Mouse (Mus musculus) neural tube, embryonic 12.5 days (tissue): ENCODE measurements around the gene Uts2. TPM values are rescaled to one million over a fixed set of nuclear protein-coding genes. Genes with fewer than 3 reads are reported as not detected.

Experiments used
- ATAC-seq: fragments of 200-750 bp; cut with Nextera tagmentation; 2 replicates; pipeline ENCODE4 v1.8.0; 2017; ENCODE audit warnings: low read depth, mild to moderate bottlenecking, moderate TSS enrichment, moderate library complexity; ENCODE audit not compliant: low FRiP score
- H3K27ac ChIP-seq: fragments of 300-500 bp; sonication (generic); 2 replicates; pipeline ENCODE4 v1.5.1; 2016
- H3K27me3 ChIP-seq: fragments of 300-500 bp; sonication (generic); replicated peaks from 2 replicates; pipeline ENCODE4 v1.6.1; 2016; ENCODE audit warnings: mild to moderate bottlenecking
- H3K36me3 ChIP-seq: fragments of 300-500 bp; sonication (generic); 2 replicates; pipeline ENCODE4 v1.6.1; 2016; ENCODE audit warnings: mild to moderate bottlenecking
- H3K4me1 ChIP-seq: fragments of 300-500 bp; sonication (generic); 2 replicates; pipeline ENCODE4 v1.6.1; 2016
- H3K4me2 ChIP-seq: fragments of 300-500 bp; sonication (generic); replicated peaks from 2 replicates; pipeline ENCODE4 v1.6.1; 2016; ENCODE audit warnings: mild to moderate bottlenecking
- H3K4me3 ChIP-seq: fragments of 300-500 bp; sonication (generic); 2 replicates; pipeline ENCODE4 v1.5.1; 2016
- H3K9ac ChIP-seq: fragments of 300-500 bp; sonication (generic); 2 replicates; pipeline ENCODE4 v1.6.1; 2016; ENCODE audit warnings: mild to moderate bottlenecking
- H3K9me3 ChIP-seq: fragments of 300-500 bp; sonication (generic); 2 replicates; pipeline ENCODE4 v1.6.1; 2016; ENCODE audit warnings: mild to moderate bottlenecking
- WGBS: fragments of 180-500 bp; shearing (Covaris S2); methylation state at CpG from one replicate; pipeline ENCODE4 v1.1.7; 2016; 5-methylcytosine and 5-hydroxymethylcytosine counted together
- polyA plus RNA-seq: library from polyadenylated mRNA; unstranded; fragments of >200 nt; fragmentation: Nextera tagmentation; extraction: Ambion mirVana; gene quantifications from 2 replicates; pipeline ENCODE4 v1.2.1, GENCODE M21; 2016

Uts2 gene
- polyA plus RNA-seq, 1 experiment from 2014 or later = 1.5 TPM

GRCm38 (mm10) chr4:151024152-151024551, 27.3 kb downstream of the Uts2 start:
- 93% methylated on average over 9 of the region's 9 CpGs for WGBS
- Histone ChIP-seq H3K9ac (no peak overlapping the region), H3K27me3 (no peaks in the 10 kb centered on the region), H3K4me1 (no peaks in the 10 kb centered on the region), H3K4me3 (no peak overlapping the region), H3K4me2 (no peak overlapping the region), H3K27ac (no peak overlapping the region), H3K9me3 (no peaks in the 10 kb centered on the region), H3K36me3 (peaks cover 6% of the 10 kb centered on the region; the same call in 1 of the 2 replicates)
- ATAC-seq = no peak

- no peaks in the 10 kb centered on the region for H3K9me3 ChIP-seq
- no peak overlapping the region for H3K27ac ChIP-seq
- H3K27me3 ChIP-seq = no peaks in the 10 kb centered on the region
- H3K4me1 ChIP-seq = no peaks in the 10 kb centered on the region
- H3K9ac ChIP-seq = no peak overlapping the region
- WGBS = 49% methylated on average over 6 of the region's 6 CpGs
- no peak overlapping the region for H3K4me2 ChIP-seq
- peaks cover 6% of the 10 kb centered on the region; the same call in 1 of the 2 replicates for H3K36me3 ChIP-seq
- no peak for ATAC-seq
- no peak overlapping the region for H3K4me3 ChIP-seq
These were observed 30.1 kb downstream of the Uts2 start for GRCm38 (mm10) chr4:151027001-151027400.

- H3K9me3 ChIP-seq = no peaks in the 10 kb centered on the region
- no peak for ATAC-seq
- H3K4me1 ChIP-seq = no peaks in the 10 kb centered on the region
- WGBS = 89% methylated on average over 7 of the region's 7 CpGs
- H3K4me3 ChIP-seq = no peak overlapping the region
- no peak overlapping the region for H3K4me2 ChIP-seq
- H3K9ac ChIP-seq = no peak overlapping the region
- no peaks in the 10 kb centered on the region for H3K36me3 ChIP-seq
- H3K27me3 ChIP-seq = no peaks in the 10 kb centered on the region
- no peak overlapping the region for H3K27ac ChIP-seq
These were observed 39.6 kb downstream of the Uts2 start for GRCm38 (mm10) chr4:151036521-151036920.

GRCm38 (mm10) chr4:151037800-151038199, 40.9 kb downstream of the Uts2 start:
- no peaks in the 10 kb centered on the region for H3K4me1 ChIP-seq
- H3K9ac ChIP-seq = no peak overlapping the region
- no peaks in the 10 kb centered on the region for H3K9me3 ChIP-seq
- H3K27ac ChIP-seq = no peak overlapping the region
- WGBS = 92% methylated on average over 11 of the region's 11 CpGs
- H3K27me3 ChIP-seq = 0 out of 2 replicates have a peak, but pooled peaks cover 3% of the 10 kb centered on the region
- no peaks in the 10 kb centered on the region for H3K36me3 ChIP-seq
- H3K4me2 ChIP-seq = no peak overlapping the region
- no peak overlapping the region for H3K4me3 ChIP-seq
- no peak for ATAC-seq

- Histone ChIP-seq H3K36me3 (peaks cover under 1% of the 10 kb centered on the region; the same call in 1 of the 2 replicates), H3K4me3 (no peak overlapping the region), H3K4me2 (no peak overlapping the region), H3K9ac (no peak overlapping the region), H3K4me1 (peaks cover 11% of the 10 kb centered on the region), H3K27me3 (0 out of 2 replicates have a peak, but pooled peaks cover 3% of the 10 kb centered on the region), H3K27ac (no peak overlapping the region), H3K9me3 (no peaks in the 10 kb centered on the region)
- ATAC-seq = no peak
- 80% methylated on average over 5 of the region's 5 CpGs for WGBS
These were observed 44.6 kb downstream of the Uts2 start for GRCm38 (mm10) chr4:151041506-151041905.

- Histone ChIP-seq H3K4me2 (peak overlapping the region; percentile 94), H3K27me3 (0 out of 2 replicates have a peak, but pooled peaks cover 3% of the 10 kb centered on the region), H3K9me3 (no peaks in the 10 kb centered on the region), H3K9ac (no peak overlapping the region), H3K4me3 (no peak overlapping the region), H3K27ac (no peak overlapping the region), H3K4me1 (peaks cover 11% of the 10 kb centered on the region), H3K36me3 (peaks cover 15% of the 10 kb centered on the region)
- WGBS = 26% methylated on average over 5 of the region's 5 CpGs
- no peak for ATAC-seq
These were observed 46.4 kb downstream of the Uts2 start for GRCm38 (mm10) chr4:151043281-151043680.

- under 1% methylated on average over 79 of the region's 79 CpGs for WGBS
- 0 out of 2 replicates have a peak, but pooled peaks cover 3% of the 10 kb centered on the region for H3K27me3 ChIP-seq
- ATAC-seq = peak; percentile 96
These were observed 47.4 kb downstream of the Uts2 start, which contains the start of gene Per3 for GRCm38 (mm10) chr4:151044037-151044943. TSS of gene Per3 (minus strand) at chr4:151044665.

GRCm38 (mm10) chr4:151044944-151045570, 48.2 kb downstream of the Uts2 start:
- Histone ChIP-seq H3K27me3 (0 out of 2 replicates have a peak, but pooled peaks cover 3% of the 10 kb centered on the region), H3K4me3 (peak overlapping the region; percentile 40), H3K4me1 (peaks cover 11% of the 10 kb centered on the region), H3K9me3 (no peaks in the 10 kb centered on the region), H3K4me2 (peak overlapping the region; percentile 94), H3K9ac (peak overlapping the region; percentile 58), H3K36me3 (peaks cover 27% of the 10 kb centered on the region), H3K27ac (no peak overlapping the region)
- 4% methylated on average over 21 of the region's 21 CpGs for WGBS
- peak; percentile 3; the same call in 1 of the 2 replicates for ATAC-seq

More at GRCm38 (mm10) chr4:151044037-151044943, 47.4 kb downstream of the Uts2 start, which contains the start of gene Per3:
- peak within 1 kb of the TSS; percentile 58 for H3K9ac ChIP-seq
- peaks cover 19% of the 10 kb centered on the region for H3K36me3 ChIP-seq
- peaks cover 11% of the 10 kb centered on the region for H3K4me1 ChIP-seq
- H3K27ac ChIP-seq = no peak within 1 kb of the TSS
- peak within 1 kb of the TSS; percentile 40 for H3K4me3 ChIP-seq
- peak within 1 kb of the TSS; percentile 94 for H3K4me2 ChIP-seq
- H3K9me3 ChIP-seq = no peaks in the 10 kb centered on the region

GRCm38 (mm10) chr4:151046524-151046923, 49.6 kb downstream of the Uts2 start:
- no peak overlapping the region for H3K4me3 ChIP-seq

GRCm38 (mm10) chr4:151051162-151051561, 54.3 kb downstream of the Uts2 start:
- Histone ChIP-seq H3K4me1 (no peaks in the 10 kb centered on the region), H3K9ac (no peak overlapping the region), H3K9me3 (no peaks in the 10 kb centered on the region), H3K36me3 (peaks cover 60% of the 10 kb centered on the region), H3K27ac (no peak overlapping the region), H3K4me3 (no peak overlapping the region), H3K4me2 (no peak overlapping the region), H3K27me3 (no peaks in the 10 kb centered on the region)
- WGBS = 84% methylated on average over 1 of the region's 1 CpGs
- no peak for ATAC-seq

More at GRCm38 (mm10) chr4:151046524-151046923, 49.6 kb downstream of the Uts2 start:
- WGBS = 87% methylated on average over 3 of the region's 3 CpGs
- 0 out of 2 replicates have a peak, but pooled peaks cover 3% of the 10 kb centered on the region for H3K27me3 ChIP-seq
- H3K4me2 ChIP-seq = no peak overlapping the region
- peaks cover 11% of the 10 kb centered on the region for H3K4me1 ChIP-seq
- H3K36me3 ChIP-seq = peaks cover 36% of the 10 kb centered on the region
- no peaks in the 10 kb centered on the region for H3K9me3 ChIP-seq
- no peak for ATAC-seq
- H3K9ac ChIP-seq = no peak overlapping the region
- H3K27ac ChIP-seq = no peak overlapping the region
